Mouse (Mus musculus): Measurements from ENCODE around the gene Exosc6.
A peak's percentile ranks its signal among the peaks of the same experiment; 100 is the strongest.
"Not testable (repeated sequence)": the region's sequence is repeated elsewhere in the genome, so short reads cannot be mapped to it uniquely, and the experiment has no call there.

Gene Exosc6

GRCm38 (mm10) chr8:111061688-111062071 is 5.5 kb downstream of the Exosc6 start:
- no peak for DNase-seq (ENCODE audit: low read depth, low spot score)

- peak; percentile 48 for DNase-seq (ENCODE audit: low read depth, low spot score)
Measured at GRCm38 (mm10) chr8:111062072-111062757, 6.1 kb downstream of the Exosc6 start.

DNA sequence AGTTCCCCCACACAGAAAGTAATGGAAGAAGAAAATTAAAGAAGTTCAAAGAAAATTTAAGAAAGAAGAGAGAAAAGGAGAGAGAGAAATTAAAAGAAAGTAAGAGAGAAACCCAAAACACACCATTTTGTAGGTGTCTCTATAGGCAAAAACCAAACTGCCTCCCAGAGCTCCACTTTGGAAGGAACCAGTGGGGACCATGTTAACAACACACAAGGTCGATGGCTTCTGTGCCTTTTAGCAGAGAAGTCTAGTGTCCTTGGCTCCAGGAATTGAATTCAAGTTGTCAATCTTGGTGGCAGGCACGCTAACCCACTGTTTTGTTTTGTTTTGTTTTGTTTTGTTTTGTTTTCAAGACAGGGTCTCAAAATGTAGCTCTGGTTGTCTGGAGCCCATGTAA is 6.8 kb downstream of the Exosc6 start:
- DNase-seq (ENCODE audit: low read depth, low spot score), result no peak

DNA sequence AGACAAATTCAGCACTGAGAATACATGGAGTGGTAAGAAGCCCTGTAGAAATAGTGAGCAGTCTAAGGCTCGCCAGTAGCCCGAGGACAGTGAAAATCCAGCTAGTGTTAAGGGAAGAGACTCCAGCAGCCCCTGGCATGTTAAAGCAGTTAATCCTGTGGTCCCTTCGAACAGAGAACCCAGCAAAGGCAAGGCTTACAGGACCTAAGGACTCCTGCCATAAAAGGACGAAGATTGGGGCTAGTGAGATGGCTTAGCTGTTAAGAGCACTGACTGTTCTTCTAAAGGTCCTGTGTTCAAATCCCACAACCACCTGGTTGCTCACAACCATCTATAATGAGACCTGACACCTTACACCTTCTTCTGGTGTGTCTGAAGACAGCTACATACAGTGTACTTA is 10.2 kb downstream of the Exosc6 start:
- DNase-seq (ENCODE audit: low read depth, low spot score), result no peak

DNA sequence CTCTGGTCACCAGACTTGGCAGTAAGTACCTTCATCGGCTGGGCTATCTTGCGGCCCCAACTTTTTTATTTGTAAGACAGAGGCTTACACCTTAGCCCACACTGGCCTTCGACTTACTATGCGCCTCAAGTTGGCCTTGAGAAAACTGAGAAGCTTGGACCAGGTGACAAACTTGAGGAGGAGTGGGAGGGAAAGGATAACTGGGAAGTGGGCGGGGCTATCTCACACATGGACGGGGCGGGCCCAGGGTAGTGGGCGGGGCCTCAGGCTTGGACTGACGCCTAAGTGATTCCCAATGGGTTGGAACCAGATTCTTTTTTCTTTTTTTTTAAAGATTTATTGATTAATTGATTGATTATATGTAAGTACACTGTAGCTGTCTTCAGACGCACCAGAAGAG is 11.3 kb downstream of the Exosc6 start:
- DNase-seq (ENCODE audit: low read depth, low spot score), result peak; percentile 24

- DNase-seq (ENCODE audit: low read depth, low spot score), result not testable (repeated sequence)
Measured at GRCm38 (mm10) chr8:111068660-111069059, 12.5 kb downstream of the Exosc6 start.

GRCm38 (mm10) chr8:111075926-111076325 is 19.8 kb downstream of the Exosc6 start:
- DNase-seq (ENCODE audit: low read depth, low spot score), result no peak

- no peak for DNase-seq (ENCODE audit: low read depth, low spot score)
Measured at GRCm38 (mm10) chr8:111079461-111079860, 23.3 kb downstream of the Exosc6 start.

GRCm38 (mm10) chr8:111079861-111080271 is 23.7 kb downstream of the Exosc6 start:
- no peak for DNase-seq (ENCODE audit: low read depth, low spot score)

DNA sequence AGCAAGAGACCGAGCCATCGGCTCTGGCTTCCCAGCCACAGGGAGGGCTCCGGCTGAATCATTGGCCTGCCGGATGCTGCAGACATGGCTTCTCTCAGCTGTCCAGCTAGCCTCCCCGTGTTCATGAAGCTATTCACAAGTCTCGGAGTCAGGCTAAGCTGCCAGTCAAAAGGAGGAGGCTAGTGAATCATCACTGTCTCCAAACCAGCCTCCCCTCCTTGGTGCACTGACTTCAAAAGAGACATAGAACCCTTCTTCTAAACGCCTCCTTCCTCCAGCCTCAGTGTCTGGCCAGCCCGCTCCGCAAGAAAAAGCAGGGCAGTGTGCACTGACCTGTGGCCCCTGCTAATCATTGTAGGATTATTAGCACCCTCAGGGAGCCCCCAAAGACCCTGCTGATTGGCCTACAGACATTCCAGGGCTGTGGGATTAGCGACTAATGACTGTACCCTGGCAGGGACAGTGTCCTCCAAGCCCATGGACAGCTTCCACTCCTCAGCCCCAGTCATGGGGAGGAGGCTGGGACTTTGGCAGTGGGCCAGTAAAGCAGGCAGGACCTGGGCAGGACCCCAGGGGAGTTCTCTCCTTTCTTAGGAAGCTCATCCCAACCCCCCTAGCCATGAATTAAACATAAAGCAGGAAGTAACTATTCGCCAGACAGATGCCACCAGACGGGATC is 25.6 kb downstream of the Exosc6 start:
- DNase-seq (ENCODE audit: low read depth, low spot score), result no peak

GRCm38 (mm10) chr8:111083936-111084335 is 27.8 kb downstream of the Exosc6 start:
- not testable (repeated sequence) for DNase-seq (ENCODE audit: low read depth, low spot score)

DNA sequence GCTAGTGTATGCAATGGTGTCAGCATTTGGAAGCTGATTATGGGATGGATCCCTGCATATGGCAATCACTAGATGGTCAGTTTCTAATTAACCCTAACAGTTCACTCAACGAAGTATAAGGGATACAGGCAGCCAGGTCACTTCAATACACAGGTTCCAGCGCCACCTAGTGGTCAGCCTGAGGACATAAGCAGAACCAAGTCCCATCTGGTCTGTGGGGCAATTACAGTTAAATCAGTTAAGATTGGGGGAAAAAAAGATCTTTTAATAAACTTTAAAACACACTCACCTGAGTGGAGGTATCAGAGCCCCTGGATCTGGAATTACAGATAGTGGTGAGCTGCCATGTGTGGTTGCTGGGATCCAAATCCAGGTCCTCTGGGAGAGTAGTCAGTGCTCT is 34.0 kb downstream of the Exosc6 start:
- DNase-seq (ENCODE audit: low read depth, low spot score), result peak; percentile 67

DNA sequence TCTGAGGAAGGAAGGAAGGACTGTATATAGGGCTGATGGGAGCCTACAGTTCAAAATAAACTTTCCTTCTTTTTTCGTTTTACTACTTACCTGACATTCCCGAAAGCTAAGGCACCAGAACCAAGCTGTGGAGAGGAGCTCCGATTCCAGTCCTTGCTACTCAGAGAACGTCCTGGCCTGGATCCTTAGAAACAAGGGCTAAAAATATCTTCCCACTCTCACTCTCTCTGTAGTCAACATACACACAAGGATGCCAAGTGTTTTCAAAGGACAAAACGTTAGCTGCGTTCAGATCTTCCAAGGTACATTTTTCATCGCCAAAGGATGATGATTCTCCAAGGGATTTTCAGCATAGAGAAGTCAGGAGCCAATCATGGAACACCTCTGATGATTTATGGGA is 35.6 kb downstream of the Exosc6 start:
- no peak for DNase-seq (ENCODE audit: low read depth, low spot score)

GRCm38 (mm10) chr8:111092326-111092725 is 36.2 kb downstream of the Exosc6 start, which contains the start of gene Clec18a:
Gene Clec18a (minus strand): TSS chr8:111092426.
- not testable (repeated sequence) for DNase-seq (ENCODE audit: low read depth, low spot score)

GRCm38 (mm10) chr8:111093865-111094718 is 38.0 kb downstream of the Exosc6 start, which contains the start of gene Pdpr:
Gene Pdpr (plus strand): TSS chr8:111094630.
- peak; percentile 72 for DNase-seq (ENCODE audit: low read depth, low spot score)

DNA sequence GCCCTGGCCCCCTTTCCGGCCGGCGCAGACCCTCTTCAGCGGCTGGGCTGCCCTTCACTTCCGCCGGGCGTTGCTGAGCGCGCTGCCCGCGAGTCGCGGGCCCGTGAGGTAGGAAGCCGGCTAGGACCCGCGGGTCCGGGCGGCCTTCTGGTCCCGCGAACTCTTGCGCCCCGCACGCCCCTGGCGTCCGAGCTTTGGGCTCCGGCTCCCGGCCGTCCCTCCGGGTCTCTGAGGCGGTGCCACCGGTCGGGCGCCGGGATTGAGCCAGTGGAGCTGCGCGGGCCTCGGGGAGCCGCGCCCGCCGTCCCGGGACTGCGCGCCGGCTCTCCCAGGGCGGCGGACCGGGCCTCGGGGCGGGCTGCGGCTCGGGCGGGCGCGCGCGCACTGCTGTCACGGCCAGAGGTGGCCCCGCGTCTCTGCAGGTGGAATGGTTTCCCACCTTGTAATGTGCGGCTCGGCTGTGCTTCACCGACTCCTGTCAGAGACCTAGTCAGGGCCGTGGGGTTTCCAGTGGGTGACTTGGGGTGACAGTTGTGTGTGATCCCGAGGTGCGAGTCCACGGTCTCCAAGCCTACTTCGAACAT is 38.7 kb downstream of the Exosc6 start:
- DNase-seq (ENCODE audit: low read depth, low spot score), result peak; percentile 27

Measured in c-Kit-negative CD71-positive TER-119-positive erythroid progenitor cells, embryonic 14.5 days (primary cell).